In the genomic region with DNA sequence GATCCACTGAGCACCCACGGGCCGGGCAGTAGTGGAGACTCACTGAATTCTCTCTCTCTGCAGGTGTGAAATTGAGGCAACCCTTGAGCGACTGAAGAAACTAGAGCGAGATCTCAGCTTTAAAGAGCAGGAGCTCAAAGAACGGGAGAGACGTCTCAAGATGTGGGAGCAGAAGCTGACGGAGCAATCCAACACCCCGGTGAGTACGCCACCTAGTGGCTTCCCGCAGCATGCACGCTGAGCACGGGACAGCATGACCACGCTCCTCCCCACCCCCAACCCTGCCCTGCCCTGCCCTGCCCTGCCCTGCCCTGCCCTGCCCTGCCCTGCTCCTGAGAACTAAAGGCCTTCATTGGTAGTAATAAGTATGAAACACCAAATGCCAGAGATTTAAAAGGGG, we compare ENCODE assay signal across 9 mouse cellular contexts.
A peak's percentile ranks its signal among the peaks of the same experiment; 100 is the strongest.
DNase-seq lines count a peak whose midpoint lies in the region; ATAC-seq and TF ChIP-seq lines count a peak whose summit lies in the region.
"Had no signal": no experiment of that assay in that cellular context is flagged by ENCODE, and none has a peak within 500 bp of the region (broad histone marks: within the 10 kb centered on the region; RNA-seq: fewer than 3 reads in every experiment).

No protein-coding gene starts in this region.

- TF ChIP-seq POLR2A in ES-Bruce4 (IDR thresholded peaks at IDR 0.05; ENCODE audit: insufficient read depth, low read length): no peak
- TF ChIP-seq POLR2A in cortical plate, adult 2 months (IDR thresholded peaks at IDR 0.05; ENCODE audit: extremely low read depth, insufficient read depth, low read length): no peak
- no peak for TF ChIP-seq POLR2A in small intestine, adult 2 months (IDR thresholded peaks at IDR 0.05; ENCODE audit: low read depth, low read length)

- DNase-seq in cerebellum, postnatal 14 days: peak; percentile 16 to 46
- DNase-seq in heart, postnatal 25 days (ENCODE audit: low spot score): peak; percentile 19
- DNase-seq in frontal cortex, postnatal 25 days (ENCODE audit: low spot score in 2 of 2): no peak

- no peak for ATAC-seq in cerebellum, adult (ENCODE audit: insufficient number of reproducible peaks, low FRiP score, low TSS enrichment)
- peak; percentile 74 for ATAC-seq in liver, embryonic 15.5 days (ENCODE audit: insufficient read depth)

- intact Hi-C loops in heart, postnatal 25 days (cut with DNase I): no loop called here

- no peak overlapping the region for H3K27ac ChIP-seq in ES-Bruce4 (ENCODE audit: insufficient read depth, low read length)
- no peak overlapping the region for H3K27ac ChIP-seq in cortical plate, adult 2 months (ENCODE audit: insufficient read depth, low read length)
- no peak overlapping the region for H3K27ac ChIP-seq in liver, embryonic 15.5 days (replicated peaks)
- H3K27ac ChIP-seq in small intestine, adult 2 months (ENCODE audit: insufficient read depth, low read depth, low read length): no peak overlapping the region

- H3K4me1 ChIP-seq in ES-Bruce4 (ENCODE audit: control insufficient read depth, insufficient read depth, low read length): no peaks in the 10 kb centered on the region
- H3K4me1 ChIP-seq in cortical plate, adult 2 months (ENCODE audit: control insufficient read depth, insufficient read depth, low read length): no peaks in the 10 kb centered on the region
- peaks cover 12% of the 10 kb centered on the region for H3K4me1 ChIP-seq in liver, embryonic 15.5 days (replicated peaks)
- peaks cover 8% of the 10 kb centered on the region for H3K4me1 ChIP-seq in small intestine, adult 2 months (ENCODE audit: control insufficient read depth, insufficient read depth, insufficient read length, low read length)
- H3K4me1 ChIP-seq: megakaryocyte, embryonic 14.5 days had no signal

- H3K4me3 ChIP-seq in ES-Bruce4 (ENCODE audit: low read depth, low read length): no peak overlapping the region
- H3K4me3 ChIP-seq in cortical plate, adult 2 months (ENCODE audit: insufficient read depth, low read length): no peak overlapping the region
- H3K4me3 ChIP-seq in liver, embryonic 15.5 days (replicated peaks): no peak overlapping the region
- H3K4me3 ChIP-seq in small intestine, adult 2 months (ENCODE audit: low read depth, low read length): no peak overlapping the region
- H3K4me3 ChIP-seq: megakaryocyte, embryonic 14.5 days had no signal

- WGBS in liver, embryonic 15.5 days (ENCODE audit: insufficient replicate concordance): 15% methylated on average over 13 of the region's 13 CpGs
- 21% methylated on average over 13 of the region's 13 CpGs for whole genome bisulfite sequencing in small intestine, adult 2 months

- no peak overlapping the region for H3K4me2 ChIP-seq in liver, embryonic 15.5 days

- no peak overlapping the region for H3K9ac ChIP-seq in ES-Bruce4 (ENCODE audit: low read depth, poor library complexity, severe bottlenecking)
- no peak overlapping the region for H3K9ac ChIP-seq in liver, embryonic 15.5 days

- H3K36me3 ChIP-seq in ES-Bruce4 (ENCODE audit: control insufficient read depth, insufficient read depth, low read length, poor library complexity, severe bottlenecking): no peaks in the 10 kb centered on the region
- 0 out of 2 replicates have a peak, but pooled peaks cover 4% of the 10 kb centered on the region for H3K36me3 ChIP-seq in liver, embryonic 15.5 days (replicated peaks)
- peaks cover 8% of the 10 kb centered on the region for H3K36me3 ChIP-seq in small intestine, adult 2 months (ENCODE audit: control insufficient read depth, insufficient read depth, low read length)

- TF ChIP-seq CTCF in ES-Bruce4 (IDR thresholded peaks at IDR 0.05; ENCODE audit: low read depth, low read length): peak; percentile 94
- peak; percentile 40 for TF ChIP-seq CTCF in cortical plate, adult 2 months (IDR thresholded peaks at IDR 0.05; ENCODE audit: extremely low read depth, insufficient read depth, low read length)
- TF ChIP-seq CTCF in small intestine, adult 2 months (IDR thresholded peaks at IDR 0.05; ENCODE audit: extremely low read depth, insufficient read length, insufficient replicate concordance, low read depth, low read length): peak; percentile 86

- no peaks in the 10 kb centered on the region for H3K27me3 ChIP-seq in ES-Bruce4 (ENCODE audit: control insufficient read depth, insufficient read depth, low read length, poor library complexity, severe bottlenecking)
- no peaks in the 10 kb centered on the region for H3K27me3 ChIP-seq in liver, embryonic 15.5 days
- H3K27me3 ChIP-seq in small intestine, adult 2 months (ENCODE audit: control insufficient read depth, insufficient read depth, low read length): no peaks in the 10 kb centered on the region
- H3K27me3 ChIP-seq: megakaryocyte, embryonic 14.5 days had no signal

- TF ChIP-seq EP300 in ES-Bruce4 (IDR thresholded peaks at IDR 0.05; ENCODE audit: insufficient read depth, low read depth, low read length): peak; percentile 59; the same call in 1 of the 2 replicates

- H3K9me3 ChIP-seq in ES-Bruce4 (replicated peaks; ENCODE audit: control insufficient read depth, insufficient read depth, low read length, poor library complexity, severe bottlenecking): no peaks in the 10 kb centered on the region
- H3K9me3 ChIP-seq in liver, embryonic 15.5 days (replicated peaks): no peaks in the 10 kb centered on the region
- H3K9me3 ChIP-seq: megakaryocyte, embryonic 14.5 days had no signal

Comparison
In these comparisons a context has a peak if more than half of its experiments do, and no peak if none do; other contexts are left out.
1. DNase-seq: peak in cerebellum, postnatal 14 days (2 of 2) and heart, postnatal 25 days (single experiment); none in frontal cortex, postnatal 25 days (0 of 2).
2. CTCF ChIP-seq: peak in every context shown above with its lines; median percentile 94 in ES-Bruce4; 86 in small intestine, adult 2 months; 40 in cortical plate, adult 2 months.